Mouse (Mus musculus) skeletal muscle tissue, adult 2 months (tissue): ENCODE measurements at regions not wholly inside any gene's neighbourhood (a gene's known extent, or its start where the extent isn't known, plus 50 kb on each side); places are given as distances from the start of the nearest gene placed in this dataset.

Source experiments
- DNase-seq: peaks from one replicate; pipeline ENCODE4 v3.0.0-alpha.2; 2012; ENCODE audit warnings: low read depth, low spot score

DNA sequence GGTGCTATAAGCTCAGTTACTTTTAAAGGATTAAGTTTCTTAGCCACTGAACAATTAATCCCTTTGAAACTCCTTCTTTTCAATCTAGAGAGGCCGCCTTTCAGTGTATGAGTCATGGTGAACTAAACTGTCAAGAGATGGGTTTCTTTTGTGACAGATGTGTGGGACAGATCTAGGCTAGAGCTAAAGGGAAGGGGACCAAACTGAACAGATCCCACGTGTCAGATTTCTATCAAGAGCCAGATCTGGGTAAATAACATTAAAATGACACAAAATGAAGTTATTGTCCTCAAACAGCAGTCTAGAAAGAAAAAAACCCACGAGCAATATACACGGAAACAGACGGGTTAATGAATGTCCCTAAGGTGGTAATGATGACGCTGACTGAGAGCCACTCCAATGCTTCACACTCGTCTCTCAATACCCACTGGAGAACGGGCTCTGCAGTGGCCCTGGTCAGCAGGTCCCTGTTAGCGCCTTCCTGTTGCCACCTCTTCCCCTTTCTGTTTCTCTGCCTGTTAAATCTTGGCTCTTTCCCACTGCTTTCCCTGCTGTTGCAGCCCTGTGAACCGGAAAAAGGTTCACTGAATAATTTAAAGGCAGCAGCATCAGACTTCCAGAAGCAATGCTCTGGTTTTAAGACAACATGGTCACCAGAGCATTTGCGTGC lies 52.7 kb upstream of the Rab3gap2 start:
- DNase-seq: no peak

DNA sequence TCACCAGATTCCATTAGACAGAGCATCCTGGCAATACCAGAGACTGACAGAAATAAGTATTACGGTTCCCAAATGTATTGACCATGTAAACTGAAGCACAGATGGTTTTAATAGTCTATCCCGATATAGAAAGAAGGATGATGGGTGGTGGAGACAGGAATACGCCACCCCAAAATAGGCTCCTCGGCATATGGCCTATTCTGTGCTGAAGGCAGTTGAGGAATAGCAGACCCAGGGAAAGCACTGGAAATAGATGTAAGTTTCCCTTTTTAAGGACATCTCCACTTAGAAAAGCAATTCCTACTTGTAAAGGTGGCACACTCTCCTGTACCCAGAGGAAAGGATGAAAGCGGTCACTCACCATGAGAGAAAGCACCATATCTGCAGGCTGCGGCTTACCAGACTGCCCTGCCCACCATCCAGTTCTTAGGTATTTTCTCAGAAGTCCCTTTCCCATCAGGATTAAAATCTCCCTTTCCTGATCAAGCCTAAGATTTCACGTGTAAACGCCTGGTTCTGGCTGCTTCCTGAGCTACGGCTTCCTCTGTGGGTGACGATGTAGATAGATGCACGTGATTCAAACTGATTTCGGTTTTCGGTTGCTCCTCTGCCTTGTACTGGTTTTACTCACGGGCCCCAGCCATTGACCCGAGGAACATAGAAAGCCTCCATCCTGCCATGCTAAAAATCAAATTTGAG lies 53.3 kb upstream of the Rab3gap2 start:
- no peak for DNase-seq

DNA sequence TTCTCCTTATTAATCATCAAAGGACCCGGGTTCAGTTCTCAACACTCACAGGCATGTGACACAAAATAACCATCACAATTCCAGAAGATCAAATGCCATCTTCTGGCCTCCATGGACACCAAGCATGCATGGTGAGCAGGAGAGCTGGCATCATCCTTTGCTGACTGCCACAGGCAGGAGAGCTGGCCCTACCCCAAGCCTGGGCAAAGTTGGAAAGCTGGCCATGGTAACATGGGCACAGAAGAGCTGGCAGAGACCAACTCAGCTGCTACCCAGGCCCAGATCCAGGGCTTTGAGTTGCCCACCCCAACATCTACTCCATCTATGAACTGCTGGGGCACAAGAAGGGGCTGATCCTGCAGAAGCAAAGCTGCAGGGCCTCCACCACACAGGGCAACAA lies 59.1 kb upstream of the Rab3gap2 start:
- DNase-seq: no peak

DNA sequence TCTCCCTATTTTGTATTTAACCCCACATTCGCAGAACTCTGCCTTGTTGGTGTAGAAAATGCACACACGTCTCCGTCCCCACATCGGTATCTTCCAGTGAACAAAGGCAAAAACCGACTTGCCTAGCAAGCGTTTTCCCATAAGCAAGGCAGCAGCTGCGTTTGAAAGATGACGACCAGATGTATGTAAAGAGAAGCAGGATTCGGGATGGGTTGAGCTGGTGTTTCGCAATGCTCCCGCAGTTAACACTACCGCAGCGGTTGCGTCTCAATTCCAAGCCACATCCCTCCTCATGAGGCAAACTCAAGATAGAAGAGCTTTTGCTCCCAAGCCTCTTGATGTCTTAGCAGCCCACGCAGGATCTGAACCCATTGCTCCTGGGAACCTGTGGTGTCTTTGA lies 59.9 kb upstream of the Rab3gap2 start:
- DNase-seq: no peak

DNA sequence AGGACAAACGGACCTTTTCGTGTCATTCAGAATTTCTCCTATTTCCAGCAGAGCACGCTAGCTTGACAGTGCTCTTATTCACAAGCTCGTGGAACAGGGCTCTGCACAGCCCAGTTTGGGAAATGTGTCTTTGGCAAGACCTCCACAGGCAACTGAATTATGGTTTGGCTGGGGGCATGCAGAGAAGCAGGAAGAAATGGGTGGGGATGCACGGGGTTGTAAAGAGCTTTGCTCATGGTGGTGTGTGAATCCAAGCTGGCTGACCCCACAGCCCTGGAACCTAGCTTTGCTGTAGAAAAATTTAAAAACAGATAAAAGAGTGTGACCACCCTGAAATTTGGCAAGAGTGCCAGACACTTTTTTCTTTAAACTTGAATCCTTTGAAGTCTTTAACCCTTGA lies 63.6 kb upstream of the Rab3gap2 start:
- DNase-seq: no peak

DNA sequence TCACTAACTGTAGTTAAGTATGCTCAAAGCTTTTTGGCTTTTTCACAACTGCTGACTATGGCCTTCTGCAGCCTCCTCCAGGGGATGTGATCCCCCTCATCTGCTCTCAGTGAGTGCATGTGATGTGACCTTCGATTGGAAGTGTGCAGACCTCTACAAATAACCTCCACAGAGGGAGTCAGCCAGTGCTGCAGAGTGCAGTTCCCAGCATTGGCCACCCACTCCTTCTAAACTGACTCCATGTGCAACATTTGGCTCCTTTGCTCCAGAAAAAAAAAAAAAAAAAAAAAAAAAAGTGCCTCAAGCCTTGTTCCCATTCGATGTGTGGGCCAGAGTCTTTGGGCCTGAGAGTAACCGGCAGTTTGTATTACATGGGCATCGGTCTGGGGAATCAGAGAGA lies 75.7 kb upstream of the Rab3gap2 start:
- DNase-seq: no peak

DNA sequence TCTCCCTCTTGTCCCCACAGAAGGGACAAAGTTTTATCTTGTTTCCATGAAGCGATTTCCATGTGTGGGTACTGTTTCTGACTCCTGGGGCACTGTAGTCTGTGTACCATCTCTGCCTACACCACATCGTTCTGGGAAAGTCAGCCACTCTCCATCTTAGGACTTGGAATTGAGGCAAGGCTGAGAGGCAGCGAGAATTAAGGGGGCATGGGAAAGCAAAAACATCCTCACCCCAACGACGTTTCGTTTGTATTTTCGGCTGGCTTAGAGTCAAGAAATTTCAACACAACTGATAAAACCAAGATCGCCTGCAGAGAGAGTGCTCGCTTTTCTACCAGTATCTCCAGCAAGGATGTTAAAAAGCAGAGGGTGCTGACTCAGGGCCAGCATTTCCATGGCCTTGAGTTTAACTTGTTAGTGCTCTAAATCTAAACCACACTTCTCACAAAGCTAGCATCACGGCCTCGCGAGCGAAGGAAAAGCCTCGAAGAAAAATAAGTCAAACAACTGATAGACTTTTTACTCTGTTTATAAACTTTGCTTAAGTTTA lies 78.1 kb upstream of the Rab3gap2 start:
- DNase-seq: no peak

DNA sequence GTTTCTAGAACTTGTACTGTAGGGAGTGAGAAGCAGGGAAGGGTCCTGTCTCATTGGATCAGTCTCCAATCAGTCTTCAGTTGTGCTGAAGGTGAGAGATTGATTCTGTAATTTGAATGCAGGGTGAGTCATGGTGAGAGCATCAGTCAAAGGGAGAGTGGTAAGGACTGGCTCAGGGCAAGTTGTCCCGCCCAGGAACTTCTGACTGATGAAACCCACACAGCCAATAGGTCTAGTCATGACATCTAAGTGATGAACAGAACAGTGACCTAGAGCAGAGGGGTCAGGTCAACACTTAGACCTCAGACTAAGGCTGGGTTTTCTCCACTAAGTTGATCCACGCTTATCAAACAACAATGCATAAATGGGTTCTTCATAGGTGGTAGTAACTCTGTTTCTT lies 82.4 kb upstream of the Rab3gap2 start:
- DNase-seq: no peak

DNA sequence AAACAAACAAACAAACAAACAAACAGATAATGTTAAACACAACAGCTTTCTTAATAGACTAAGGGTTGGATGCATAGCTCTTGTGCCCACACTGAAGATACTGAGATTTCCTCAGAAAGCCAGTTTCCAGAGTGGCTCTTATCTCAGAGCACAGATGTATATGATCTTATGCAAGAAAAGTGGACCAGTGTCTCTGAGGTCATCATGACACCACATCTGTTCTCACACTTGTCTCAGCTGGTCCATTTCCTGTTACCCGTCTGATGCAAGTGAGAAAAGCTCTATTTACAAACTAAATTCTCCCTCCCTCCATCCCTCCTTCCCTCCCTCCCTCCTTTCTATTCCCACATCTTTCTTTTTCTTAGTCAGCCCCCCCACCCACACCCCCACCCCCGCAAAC lies 83.5 kb upstream of the Rab3gap2 start:
- no peak for DNase-seq

DNA sequence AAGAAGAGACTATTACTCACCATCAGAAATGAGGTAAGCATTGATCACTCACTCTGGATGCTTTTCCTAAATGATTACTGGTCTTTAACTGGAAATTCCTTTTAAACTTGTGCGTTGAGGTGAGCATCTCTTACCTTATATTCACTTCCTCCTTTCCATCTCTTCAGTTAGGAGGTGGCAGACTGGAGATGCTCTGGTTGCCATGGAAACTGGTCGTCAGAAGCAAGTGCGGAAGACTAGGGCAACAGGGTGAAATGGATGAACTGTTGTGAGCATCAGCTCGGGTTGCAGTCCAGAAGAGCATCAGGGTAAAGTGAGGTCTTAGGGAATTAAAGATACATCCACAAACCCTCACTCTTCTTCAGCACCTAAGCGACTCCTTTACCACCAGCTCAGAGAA lies 86.2 kb upstream of the Rab3gap2 start:
- no peak for DNase-seq

DNA sequence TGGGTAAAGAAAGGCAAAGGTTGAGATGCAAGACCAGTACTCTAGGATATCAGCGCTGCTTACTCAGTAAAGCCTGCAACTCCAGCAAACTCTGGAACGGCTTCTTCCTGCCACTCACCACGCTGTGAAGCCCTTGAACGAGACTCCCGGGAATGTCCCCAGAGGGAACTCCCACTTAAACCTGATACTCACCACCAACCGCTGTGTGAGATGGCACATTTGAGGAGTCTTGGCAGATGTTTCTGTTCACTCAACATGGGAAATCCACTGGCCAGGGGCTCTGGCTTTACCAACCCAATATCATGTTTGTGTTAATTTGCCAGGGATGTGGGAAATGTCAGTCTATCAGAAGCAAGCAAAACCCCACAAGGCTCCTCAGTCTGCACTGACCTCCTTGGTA lies 90.2 kb upstream of the Rab3gap2 start:
- DNase-seq: no peak

DNA sequence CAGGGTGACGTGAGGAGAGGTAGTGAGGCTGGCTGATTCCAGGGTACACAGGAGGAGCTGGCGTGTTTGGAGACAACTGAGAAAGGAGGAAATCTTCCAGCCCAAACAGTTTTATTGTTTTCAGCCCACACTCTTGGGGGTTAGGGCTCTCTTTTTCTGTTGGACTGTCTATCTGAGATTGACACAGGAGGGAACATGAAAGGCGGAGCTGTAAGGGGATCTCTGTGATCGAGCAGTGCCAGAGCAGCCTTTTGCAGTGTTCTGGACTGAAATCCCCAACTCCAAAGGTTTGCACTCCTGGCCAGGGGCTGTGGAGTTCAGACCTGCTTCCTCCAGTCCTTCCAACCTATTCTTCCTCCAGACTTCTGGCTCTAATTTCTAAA lies 91.9 kb upstream of the Rab3gap2 start:
- no peak for DNase-seq

DNA sequence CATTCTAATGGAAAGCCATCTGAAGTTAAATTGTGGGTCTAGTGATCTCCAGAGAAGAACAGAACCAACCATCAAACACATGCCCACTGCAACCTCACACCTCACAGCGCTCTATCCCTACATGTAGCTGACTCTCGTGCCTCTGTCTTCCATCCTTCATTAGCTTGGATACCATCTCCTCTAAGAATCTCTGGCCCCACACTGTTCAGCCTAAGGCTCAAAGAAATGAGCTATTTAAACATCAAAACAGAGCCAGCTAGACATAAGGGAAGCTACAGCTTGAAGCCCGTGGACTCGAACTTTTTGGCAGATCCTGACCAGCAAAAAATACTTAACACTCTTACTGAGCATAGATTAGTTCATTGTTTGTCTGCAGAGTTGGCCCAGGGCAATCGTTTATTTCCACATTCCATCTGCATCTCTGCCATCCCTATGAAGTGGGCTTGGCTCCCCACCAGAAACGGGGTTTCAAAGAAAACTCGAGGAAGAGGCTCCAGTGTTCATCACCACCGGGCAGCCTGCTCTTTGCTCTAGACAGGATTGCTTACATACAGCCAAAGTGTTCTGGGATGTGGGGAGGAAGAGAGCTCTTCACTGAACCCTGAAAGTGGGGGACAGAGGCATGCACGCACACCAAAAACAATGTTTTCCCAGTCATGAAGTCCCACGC lies 92.4 kb upstream of the Rab3gap2 start:
- no peak for DNase-seq

DNA sequence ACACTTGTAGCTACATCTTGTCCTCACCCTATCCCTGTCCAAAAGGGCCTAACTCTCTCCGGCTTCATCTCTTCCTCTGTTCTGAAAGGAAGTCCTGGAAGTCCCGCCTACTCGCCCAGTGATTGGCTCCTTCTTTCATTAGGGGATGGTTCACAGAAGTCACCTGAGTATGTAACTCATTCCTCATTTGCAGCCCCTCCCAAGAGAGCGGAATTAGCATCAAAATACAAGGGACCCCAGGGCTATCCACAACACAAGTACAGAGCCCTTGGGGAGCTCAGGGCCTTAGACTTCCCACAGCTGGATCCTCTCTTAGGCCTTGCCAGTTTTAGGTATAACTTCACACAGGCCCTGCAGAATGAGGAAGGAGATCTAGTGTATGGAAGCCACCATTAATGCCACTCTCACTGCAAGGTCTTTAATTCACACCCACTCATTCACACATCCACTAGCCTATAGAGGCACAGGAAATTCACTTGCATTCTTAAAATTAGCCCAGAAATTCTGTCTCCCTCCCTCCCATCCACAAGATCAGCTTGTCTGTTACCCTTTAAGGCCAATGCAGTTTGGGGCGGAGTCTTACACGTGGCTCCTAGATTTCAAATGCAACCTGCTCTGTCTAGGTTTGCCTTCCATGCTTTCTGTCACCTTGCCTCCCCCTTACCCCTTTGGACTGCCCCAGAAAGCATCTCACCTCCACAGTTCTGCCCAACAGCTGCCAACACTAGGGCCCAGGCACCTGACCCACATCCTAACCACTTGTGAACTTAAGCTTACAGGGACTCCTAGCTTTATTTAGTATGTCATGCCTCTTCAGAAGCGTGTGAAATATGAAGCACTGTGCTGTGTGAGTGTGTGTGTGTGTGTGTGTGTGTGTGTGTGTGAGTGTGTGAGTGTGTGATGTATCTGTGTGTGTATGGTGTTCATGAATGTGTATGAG lies 98.7 kb upstream of the Rab3gap2 start:
- no peak for DNase-seq

DNA sequence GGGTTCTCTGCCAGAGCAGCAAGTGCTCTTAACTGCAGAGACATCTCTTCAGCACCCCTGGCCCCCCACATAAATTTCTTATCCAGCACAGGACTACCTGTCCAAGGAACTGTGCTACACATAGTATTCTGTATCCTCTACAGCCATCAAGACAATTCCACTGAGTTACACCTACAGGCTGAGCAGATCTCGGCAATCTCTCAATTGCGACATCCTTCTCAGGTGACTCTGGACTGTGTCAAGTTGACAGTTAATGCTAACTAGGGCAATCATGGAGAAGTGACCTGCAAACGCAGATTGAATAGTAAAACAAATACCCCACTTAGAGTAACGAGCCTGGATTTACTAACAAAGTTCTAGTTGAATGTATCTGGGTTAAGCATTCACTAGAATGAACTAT lies 100.1 kb upstream of the Rab3gap2 start:
- no peak for DNase-seq

DNA sequence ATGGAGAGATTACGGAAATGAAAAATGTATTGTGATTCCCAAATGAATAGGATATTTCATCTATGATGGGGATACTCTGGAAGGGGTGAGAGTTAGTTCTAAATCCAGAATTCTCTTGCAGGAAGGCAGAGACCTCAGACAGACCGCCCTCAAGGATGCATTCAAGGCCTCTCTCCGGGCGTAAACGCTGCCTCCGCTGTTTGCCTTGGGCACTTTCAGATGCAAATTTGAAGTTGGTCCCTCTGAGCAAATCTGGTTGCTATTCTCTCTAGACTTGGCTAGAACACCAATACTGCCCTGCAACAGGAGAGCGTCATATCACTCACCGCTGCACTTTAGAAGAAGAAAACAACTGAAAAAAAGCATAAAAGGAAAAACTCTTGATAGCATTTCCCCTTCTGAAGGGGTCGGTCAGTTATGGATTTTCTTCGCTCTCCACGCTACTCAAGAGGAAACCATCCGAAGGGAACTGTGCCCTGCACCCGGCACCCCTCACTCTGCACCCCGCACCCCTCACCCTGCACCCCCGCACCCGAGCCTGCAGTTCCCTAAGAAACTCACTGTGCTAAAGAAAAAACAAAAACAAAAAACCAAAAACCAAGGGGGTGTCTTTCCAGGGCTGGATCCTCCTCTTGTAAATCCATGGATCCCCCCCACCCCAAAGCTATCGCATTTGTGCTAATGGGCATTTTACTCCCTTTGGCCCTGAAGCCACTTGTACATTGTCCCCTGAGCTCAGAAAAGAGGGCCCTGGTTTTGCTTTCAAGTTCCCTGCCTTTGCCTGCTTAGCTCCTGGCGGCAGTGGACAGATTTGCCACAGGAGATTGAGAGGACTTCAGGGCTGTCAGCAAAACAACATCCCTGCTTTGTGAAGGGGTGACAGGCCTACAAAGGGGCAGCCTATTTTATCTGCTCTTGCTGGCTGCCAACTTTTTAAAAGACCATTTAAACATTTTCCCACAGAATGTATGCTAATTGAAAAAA lies 99.9 kb upstream of the Mark1 start:
- DNase-seq: no peak

DNA sequence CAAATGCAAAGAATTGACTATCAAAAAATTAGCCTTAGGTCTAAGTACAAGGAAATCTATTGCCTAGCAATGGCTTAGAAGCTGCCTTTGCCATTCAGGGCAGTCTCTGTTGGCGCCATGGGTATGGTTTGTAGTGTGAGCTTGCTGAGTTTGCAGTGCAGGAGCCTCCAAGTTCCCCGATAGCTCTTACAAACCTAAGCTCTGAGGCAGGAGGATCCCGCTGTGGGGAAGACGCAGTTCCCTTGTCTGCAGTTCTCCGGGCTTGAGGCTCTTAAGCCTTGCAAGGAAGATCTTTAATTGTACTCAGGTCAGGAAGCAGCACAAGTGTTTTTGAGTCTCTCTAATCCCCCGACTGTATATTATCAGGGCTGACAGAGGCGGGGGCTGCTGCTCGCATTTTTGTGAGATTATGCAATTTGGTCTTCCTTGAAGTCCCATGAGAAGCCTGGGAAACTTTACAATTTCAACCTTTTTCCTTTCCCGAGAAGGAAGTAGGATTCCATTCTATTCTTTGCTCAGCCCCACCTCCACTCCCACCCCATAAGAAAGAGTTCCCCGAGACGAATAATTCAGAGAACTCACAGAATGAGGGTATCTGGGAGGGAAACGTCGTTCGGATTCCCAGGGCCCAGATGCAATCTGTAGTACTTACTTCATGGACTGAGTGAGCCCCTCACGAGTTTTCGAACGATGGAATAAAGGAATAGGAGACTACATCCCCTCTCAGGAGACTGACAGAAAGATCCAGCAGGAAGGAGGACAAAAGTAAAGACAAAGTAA lies 99.0 kb upstream of the Mark1 start:
- no peak for DNase-seq

DNA sequence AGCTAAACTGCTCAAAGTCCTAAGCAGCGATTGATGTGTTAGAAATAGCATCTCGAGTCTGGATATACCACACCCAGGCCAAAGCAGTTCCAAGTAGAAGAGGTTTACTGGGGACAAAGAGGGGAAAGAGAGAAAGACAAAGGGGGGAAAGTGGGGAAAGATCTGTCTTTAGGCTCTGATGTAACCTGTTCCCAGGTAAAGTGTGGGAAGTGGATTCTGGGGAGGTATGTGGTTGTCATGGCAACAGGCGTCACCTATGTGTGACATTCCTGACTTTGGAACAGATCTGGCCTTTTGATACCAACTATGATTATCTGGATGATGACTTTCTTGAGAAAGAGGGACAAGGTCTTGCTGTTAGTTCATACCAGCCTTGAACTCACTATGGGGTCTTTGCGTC lies 97.4 kb upstream of the Mark1 start:
- DNase-seq: no peak

DNA sequence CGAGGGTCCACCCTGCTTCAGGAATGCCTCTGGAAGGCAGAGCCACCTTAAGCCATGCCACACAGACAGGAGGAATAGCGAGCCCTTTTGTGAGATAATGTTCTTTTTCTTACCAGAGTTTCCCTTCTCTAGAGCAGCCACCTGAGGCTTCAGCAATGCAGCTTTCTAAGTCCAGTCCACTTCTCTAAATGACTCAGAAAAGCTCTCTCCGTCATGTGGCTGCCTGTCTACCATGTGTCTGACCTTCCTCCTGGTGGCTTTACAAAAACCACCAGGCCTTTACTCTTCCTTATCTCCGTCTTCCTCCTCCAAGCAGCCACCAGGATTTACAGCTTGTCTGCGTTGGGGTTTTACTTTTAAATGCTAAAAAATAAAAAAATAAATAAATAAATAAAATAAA lies 93.4 kb upstream of the Mark1 start:
- DNase-seq: no peak
